Mouse (Mus musculus): ENCODE results near the gene Gpatch4.

Gpatch4 gene

GRCm38 (mm10) chr3:88094126-88094525, 51.2 kb downstream of the Gpatch4 start:
- DNase-seq (ENCODE audit: low read depth, low spot score) = no peak

DNA sequence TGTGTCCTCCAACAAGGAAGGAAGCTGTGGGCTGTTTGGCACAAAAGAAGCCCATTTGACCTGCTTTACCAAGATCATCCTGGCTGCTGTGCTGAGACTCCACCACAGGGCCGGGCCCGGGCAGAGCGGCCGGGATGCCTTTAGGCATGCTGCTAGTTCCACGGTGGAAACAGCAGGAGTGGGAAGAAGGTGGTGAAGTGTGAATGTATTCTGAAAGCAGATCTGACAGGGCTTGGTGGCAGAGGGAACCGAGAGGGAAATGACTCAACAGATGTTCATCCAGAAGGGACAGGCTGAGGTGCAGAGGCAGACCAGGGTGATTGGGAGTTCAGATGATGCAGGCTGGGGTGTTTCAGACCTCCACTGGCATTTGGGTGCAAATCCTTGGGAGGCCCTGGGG, 54.8 kb downstream of the Gpatch4 start:
- DNase-seq (ENCODE audit: low read depth, low spot score) = no peak

GRCm38 (mm10) chr3:88100251-88100650, 57.3 kb downstream of the Gpatch4 start:
- no peak for DNase-seq (ENCODE audit: low read depth, low spot score)

DNA sequence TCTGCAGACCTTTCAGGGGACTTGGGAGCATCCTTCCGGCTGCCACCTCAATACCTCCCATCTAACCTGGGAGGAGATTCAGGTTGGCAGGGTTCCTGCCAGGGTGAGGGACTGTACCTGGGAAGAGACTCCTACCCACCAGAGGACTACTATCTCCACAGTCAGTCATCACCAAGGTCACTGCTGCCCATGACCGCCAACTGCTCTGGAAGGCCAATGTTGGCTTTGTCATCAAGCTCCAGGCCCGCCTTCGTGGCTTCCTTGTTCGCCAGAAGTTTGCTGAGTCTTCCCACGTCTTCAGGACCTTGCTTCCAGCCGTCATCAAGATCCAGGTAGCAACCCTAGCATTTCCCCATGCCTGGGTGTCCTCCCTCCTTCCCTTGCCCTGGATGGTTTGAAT, 58.8 kb downstream of the Gpatch4 start:
- no peak for DNase-seq (ENCODE audit: low read depth, low spot score)

DNA sequence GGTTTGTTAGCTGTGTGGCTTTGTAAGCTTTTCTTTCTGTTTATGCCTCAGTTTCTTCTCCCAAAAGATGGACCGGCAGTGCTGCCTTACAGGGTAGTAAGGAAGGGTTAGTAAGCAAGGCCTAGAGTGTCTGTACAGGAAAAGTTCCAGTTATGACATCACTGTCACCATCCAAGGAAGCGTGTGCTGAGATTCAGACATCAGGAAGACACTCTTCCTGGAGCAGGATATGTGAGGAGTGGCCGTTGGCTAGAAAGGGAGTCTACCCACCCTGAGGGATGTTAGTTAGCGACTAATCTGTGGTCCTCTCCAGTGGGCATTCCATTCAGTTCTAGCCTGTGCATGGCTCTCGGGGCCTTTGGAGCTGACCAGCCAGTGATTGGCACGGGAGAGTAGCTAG, 59.3 kb downstream of the Gpatch4 start:
- DNase-seq (ENCODE audit: low read depth, low spot score) = no peak

DNA sequence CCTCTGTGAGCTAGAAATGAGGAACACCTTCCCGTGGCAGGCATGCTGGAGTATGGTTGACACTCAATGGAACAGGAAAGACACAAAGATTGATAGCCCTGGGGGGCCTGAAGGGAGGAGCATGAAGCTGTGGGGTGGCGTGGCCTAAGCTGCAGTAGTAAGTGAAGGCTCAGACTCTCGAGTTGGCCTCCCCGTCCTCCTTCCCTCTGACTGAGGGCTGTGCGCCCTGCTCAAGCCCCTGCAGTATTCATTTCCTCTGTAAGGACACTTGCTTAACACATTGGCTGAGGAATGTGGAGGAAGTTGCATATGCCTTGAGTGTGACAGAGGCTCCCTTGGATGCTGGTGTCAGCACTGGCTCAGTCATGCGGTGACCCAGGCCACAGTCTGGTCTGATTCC, 59.7 kb downstream of the Gpatch4 start:
- DNase-seq (ENCODE audit: low read depth, low spot score) = no peak
